Mouse (Mus musculus): Measurements from ENCODE around the gene Slain2. TPM values are rescaled to one million over a fixed set of nuclear protein-coding genes. Genes with fewer than 3 reads are reported as not detected.
"Not testable (repeated sequence)": the region's sequence is repeated elsewhere in the genome, so short reads cannot be mapped to it uniquely, and the experiment has no call there.

Gene Slain2
- polyA plus RNA-seq, 1 experiment from 2014 or later: 13.4 TPM

- Histone ChIP-seq H3K9me3 (replicated peaks) (no peaks in the 10 kb centered on the region), H3K9ac (no peak overlapping the region), H3K36me3 (no peaks in the 10 kb centered on the region), H3K4me3 (no peak overlapping the region), H3K27me3 (replicated peaks) (no peaks in the 10 kb centered on the region), H3K4me1 (peaks cover 9% of the 10 kb centered on the region), H3K27ac (no peak overlapping the region), H3K4me2 (no peak overlapping the region)
- WGBS (ENCODE audit: insufficient replicate concordance): 76% methylated on average over 3 of the region's 3 CpGs
- no peak for ATAC-seq
These were observed 8.7 kb downstream of the Slain2 start for GRCm38 (mm10) chr5:72922796-72923195.

DNA sequence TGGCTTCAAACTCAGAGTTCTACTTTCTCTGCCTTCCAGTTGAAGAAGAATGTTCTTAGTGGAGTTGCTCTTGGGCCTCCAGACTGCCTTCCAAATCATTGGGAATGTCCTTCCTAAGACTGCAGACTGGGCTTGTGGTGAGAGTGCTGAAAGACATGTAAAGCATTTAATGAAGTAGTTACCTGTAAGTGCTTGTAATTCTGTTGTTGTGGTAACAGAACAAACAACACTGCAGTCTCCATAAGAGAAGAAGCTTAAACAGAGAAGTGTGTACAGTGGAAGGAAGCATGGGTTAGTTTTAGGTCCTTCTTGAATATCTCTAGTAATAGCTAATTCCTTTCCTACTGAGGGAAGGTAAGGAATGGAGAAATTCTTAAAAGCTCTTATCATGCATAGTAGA, 13.0 kb downstream of the Slain2 start:
- Histone ChIP-seq H3K4me3 (no peak overlapping the region), H3K9me3 (replicated peaks) (no peaks in the 10 kb centered on the region), H3K9ac (no peak overlapping the region), H3K4me1 (peaks cover 6% of the 10 kb centered on the region), H3K4me2 (no peak overlapping the region), H3K27ac (no peak overlapping the region), H3K27me3 (replicated peaks) (no peaks in the 10 kb centered on the region), H3K36me3 (no peaks in the 10 kb centered on the region)
- no peak for ATAC-seq

- Histone ChIP-seq H3K27me3 (replicated peaks) (no peaks in the 10 kb centered on the region), H3K4me1 (no peaks in the 10 kb centered on the region), H3K9ac (no peak overlapping the region), H3K9me3 (replicated peaks) (no peaks in the 10 kb centered on the region), H3K4me2 (no peak overlapping the region), H3K4me3 (no peak overlapping the region), H3K36me3 (no peaks in the 10 kb centered on the region), H3K27ac (no peak overlapping the region)
- ATAC-seq: no peak
- WGBS (ENCODE audit: insufficient replicate concordance): 87% methylated on average over 17 of the region's 17 CpGs
These were observed 19.0 kb downstream of the Slain2 start for GRCm38 (mm10) chr5:72933026-72933675.

- H3K27ac ChIP-seq; H3K4me3 ChIP-seq; H3K36me3 ChIP-seq; H3K9me3 ChIP-seq (replicated peaks); H3K27me3 ChIP-seq (replicated peaks); H3K9ac ChIP-seq; H3K4me2 ChIP-seq; ATAC-seq; H3K4me1 ChIP-seq: not testable (repeated sequence)
- 79% methylated on average over 3 of the region's 3 CpGs for WGBS (ENCODE audit: insufficient replicate concordance)
These were observed 24.3 kb downstream of the Slain2 start for GRCm38 (mm10) chr5:72938421-72938820.

- ATAC-seq: no peak
- Histone ChIP-seq H3K9me3 (replicated peaks) (no peaks in the 10 kb centered on the region), H3K27me3 (replicated peaks) (no peaks in the 10 kb centered on the region), H3K27ac (no peak overlapping the region), H3K36me3 (peaks cover 9% of the 10 kb centered on the region; the same call in 1 of the 2 replicates), H3K4me3 (no peak overlapping the region), H3K9ac (no peak overlapping the region), H3K4me2 (no peak overlapping the region), H3K4me1 (0 out of 2 replicates have a peak, but pooled peaks cover 3% of the 10 kb centered on the region)
- 70% methylated on average over 2 of the region's 2 CpGs for WGBS (ENCODE audit: insufficient replicate concordance)
These were observed 25.2 kb downstream of the Slain2 start for GRCm38 (mm10) chr5:72939311-72939710.

- H3K27me3 ChIP-seq (replicated peaks): no peaks in the 10 kb centered on the region
- H3K9me3 ChIP-seq (replicated peaks): no peaks in the 10 kb centered on the region
- no peak overlapping the region for H3K9ac ChIP-seq
- no peak for ATAC-seq
- 84% methylated on average over 5 of the region's 5 CpGs for WGBS (ENCODE audit: insufficient replicate concordance)
- no peak overlapping the region for H3K27ac ChIP-seq
- H3K4me3 ChIP-seq: no peak overlapping the region
- H3K4me1 ChIP-seq: 0 out of 2 replicates have a peak, but pooled peaks cover 3% of the 10 kb centered on the region
- H3K36me3 ChIP-seq: peaks cover 9% of the 10 kb centered on the region; the same call in 1 of the 2 replicates
- no peak overlapping the region for H3K4me2 ChIP-seq
These were observed 26.9 kb downstream of the Slain2 start for GRCm38 (mm10) chr5:72940906-72941432.

DNA sequence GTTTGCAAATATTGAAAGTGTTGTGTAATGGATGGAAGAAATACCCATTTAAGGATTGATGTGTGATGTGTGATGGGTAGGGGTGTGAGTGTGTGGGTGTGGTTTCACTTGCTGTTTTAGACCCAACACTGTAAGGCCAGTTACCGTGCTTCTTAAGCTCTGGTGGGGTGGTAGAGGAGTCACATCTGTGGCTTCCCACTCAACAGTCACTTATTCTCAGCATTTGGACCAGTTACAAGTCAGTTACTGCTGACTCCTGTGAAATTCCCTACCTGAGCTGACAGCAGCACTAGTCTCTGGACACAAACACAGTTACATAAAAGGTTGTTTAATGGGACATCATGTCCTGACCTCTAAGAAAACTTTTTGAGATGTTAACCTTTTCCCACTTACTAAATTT, 34.0 kb downstream of the Slain2 start:
- Histone ChIP-seq H3K27me3 (replicated peaks) (no peaks in the 10 kb centered on the region), H3K4me2 (no peak overlapping the region), H3K9ac (no peak overlapping the region), H3K4me3 (no peak overlapping the region), H3K27ac (no peak overlapping the region), H3K4me1 (no peaks in the 10 kb centered on the region), H3K9me3 (replicated peaks) (no peaks in the 10 kb centered on the region), H3K36me3 (peaks cover 8% of the 10 kb centered on the region)
- ATAC-seq: no peak
- 65% methylated on average over 1 of the region's 1 CpGs for WGBS (ENCODE audit: insufficient replicate concordance)

DNA sequence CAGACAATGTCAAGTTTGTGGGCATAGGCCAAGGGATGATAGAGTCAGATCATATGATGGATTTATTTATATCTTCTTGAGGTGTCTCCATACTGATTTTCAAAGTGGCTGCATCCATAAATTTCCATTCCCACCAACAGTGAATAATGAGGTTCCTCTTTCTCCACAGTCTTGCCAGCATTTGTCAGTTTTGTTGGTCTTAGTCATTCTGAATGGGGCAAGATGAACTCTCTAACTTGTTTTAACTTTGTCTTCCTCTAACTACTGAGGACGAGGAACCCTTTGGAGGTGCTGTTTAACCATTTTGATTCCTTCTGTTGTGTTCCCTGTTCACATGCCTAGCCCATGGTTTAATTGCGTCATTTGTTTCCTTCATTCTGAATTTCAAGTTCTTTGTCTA, 36.1 kb downstream of the Slain2 start:
- Histone ChIP-seq H3K9ac (no peak overlapping the region), H3K4me2 (no peak overlapping the region), H3K9me3 (replicated peaks) (no peaks in the 10 kb centered on the region), H3K27ac (no peak overlapping the region), H3K27me3 (replicated peaks) (no peaks in the 10 kb centered on the region), H3K4me1 (no peaks in the 10 kb centered on the region), H3K4me3 (no peak overlapping the region), H3K36me3 (peaks cover 7% of the 10 kb centered on the region)
- 74% methylated on average over 2 of the region's 2 CpGs for WGBS (ENCODE audit: insufficient replicate concordance)
- ATAC-seq: no peak

- Histone ChIP-seq H3K27me3 (replicated peaks) (no peaks in the 10 kb centered on the region), H3K36me3 (peaks cover 12% of the 10 kb centered on the region), H3K4me2 (no peak overlapping the region), H3K27ac (no peak overlapping the region), H3K9me3 (replicated peaks) (no peaks in the 10 kb centered on the region), H3K9ac (no peak overlapping the region), H3K4me1 (no peaks in the 10 kb centered on the region), H3K4me3 (no peak overlapping the region)
- WGBS (ENCODE audit: insufficient replicate concordance): 66% methylated on average over 3 of the region's 3 CpGs
- ATAC-seq: no peak
These were observed 40.0 kb downstream of the Slain2 start for GRCm38 (mm10) chr5:72953996-72954604.

GRCm38 (mm10) chr5:72957281-72957680, 43.2 kb downstream of the Slain2 start:
- no peak for ATAC-seq
- Histone ChIP-seq H3K27ac (no peak overlapping the region), H3K9me3 (replicated peaks) (no peaks in the 10 kb centered on the region), H3K36me3 (peaks cover 18% of the 10 kb centered on the region), H3K4me1 (no peaks in the 10 kb centered on the region), H3K4me3 (no peak overlapping the region), H3K9ac (no peak overlapping the region), H3K27me3 (replicated peaks) (no peaks in the 10 kb centered on the region), H3K4me2 (no peak overlapping the region)
- 83% methylated on average over 17 of the region's 17 CpGs for WGBS (ENCODE audit: insufficient replicate concordance)

- no peak overlapping the region for H3K4me3 ChIP-seq
- 72% methylated on average over 6 of the region's 6 CpGs for WGBS (ENCODE audit: insufficient replicate concordance)
- no peak for ATAC-seq
- no peaks in the 10 kb centered on the region for H3K27me3 ChIP-seq (replicated peaks)
- H3K4me1 ChIP-seq: no peaks in the 10 kb centered on the region
- H3K9me3 ChIP-seq (replicated peaks): no peaks in the 10 kb centered on the region
- H3K36me3 ChIP-seq: peaks cover 20% of the 10 kb centered on the region
- H3K4me2 ChIP-seq: no peak overlapping the region
- H3K9ac ChIP-seq: no peak overlapping the region
- H3K27ac ChIP-seq: no peak overlapping the region
These were observed 46.0 kb downstream of the Slain2 start for GRCm38 (mm10) chr5:72960096-72960495.

DNA sequence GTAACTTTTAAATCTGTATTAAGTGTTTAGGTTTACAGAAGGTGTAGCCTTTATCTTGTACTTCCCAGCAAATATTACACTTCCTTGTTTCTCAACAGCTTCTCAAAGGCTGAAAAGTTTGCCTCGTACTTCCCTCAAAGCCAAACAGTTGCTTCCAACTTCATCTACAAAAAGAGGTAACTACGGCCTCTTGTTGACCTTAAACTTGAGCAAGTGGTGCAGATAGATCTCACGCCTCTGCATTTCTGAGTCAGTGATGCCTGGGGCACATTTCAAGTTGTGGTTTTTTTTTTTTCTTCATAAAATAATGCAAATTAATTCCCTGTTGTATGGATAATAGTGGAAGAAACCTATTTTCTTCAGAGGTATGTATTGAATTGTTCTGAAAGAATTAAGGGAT, 51.6 kb downstream of the Slain2 start:
- WGBS (ENCODE audit: insufficient replicate concordance): 62% methylated on average over 3 of the region's 3 CpGs
- H3K9ac ChIP-seq: no peak overlapping the region
- no peak for ATAC-seq
- H3K27ac ChIP-seq: no peak overlapping the region
- peaks cover 13% of the 10 kb centered on the region for H3K36me3 ChIP-seq
- no peaks in the 10 kb centered on the region for H3K4me1 ChIP-seq
- no peaks in the 10 kb centered on the region for H3K27me3 ChIP-seq (replicated peaks)
- no peak overlapping the region for H3K4me2 ChIP-seq
- H3K9me3 ChIP-seq (replicated peaks): no peaks in the 10 kb centered on the region
- no peak overlapping the region for H3K4me3 ChIP-seq

Data from liver, embryonic 12.5 days (tissue).